Mouse (Mus musculus) adrenal gland, adult 18-20 months (tissue): ENCODE results near the gene Tmem161b. TPM values are rescaled to one million over a fixed set of nuclear protein-coding genes. Genes with fewer than 3 reads are reported as not detected.

ENCODE experiments used
- DNase-seq, 2 experiments: peaks; one replicate each; pipeline ENCODE4 v3.0.0; 2021 to 2022; ENCODE audit warnings: low spot score in 2 of 2
- microRNA-seq, 2 experiments: library from miRNA; unstranded; fragments of <30 nt; microRNA quantifications; one replicate each; pipeline ENCODE4 v1.2.0; 2021; ENCODE audit warnings: borderline number of aligned reads in 2 of 2
- total RNA-seq, 2 experiments: library from RNA; stranded (reverse); gene quantifications; 1 replicate in 1 of 2; 2 replicates in 1 of 2; pipeline ENCODE4 v1.2.3; 2021

The Tmem161b gene
- total RNA-seq, 2 experiments from 2014 or later, result 13.7 to 16.3 TPM

DNA sequence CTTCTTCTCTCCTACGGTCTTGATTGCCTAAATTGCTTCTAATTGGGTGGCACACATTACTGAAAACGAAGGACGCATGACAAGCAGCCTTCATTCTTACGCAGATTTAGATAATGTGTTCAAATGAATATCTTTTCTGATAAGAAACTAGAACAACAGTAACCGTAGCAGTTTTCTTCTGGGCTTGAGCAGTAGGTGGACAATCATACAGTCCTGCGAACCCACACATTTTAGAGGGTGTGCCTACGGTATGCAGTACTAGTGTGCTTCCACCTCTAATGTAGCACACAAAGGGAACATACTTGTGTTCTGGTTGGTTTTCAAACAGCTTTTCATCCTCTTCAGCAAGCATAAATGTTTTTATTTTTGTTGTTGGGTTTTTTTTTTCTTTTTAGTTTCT is 122.6 kb downstream of the Tmem161b start:
- no peak for DNase-seq

DNA sequence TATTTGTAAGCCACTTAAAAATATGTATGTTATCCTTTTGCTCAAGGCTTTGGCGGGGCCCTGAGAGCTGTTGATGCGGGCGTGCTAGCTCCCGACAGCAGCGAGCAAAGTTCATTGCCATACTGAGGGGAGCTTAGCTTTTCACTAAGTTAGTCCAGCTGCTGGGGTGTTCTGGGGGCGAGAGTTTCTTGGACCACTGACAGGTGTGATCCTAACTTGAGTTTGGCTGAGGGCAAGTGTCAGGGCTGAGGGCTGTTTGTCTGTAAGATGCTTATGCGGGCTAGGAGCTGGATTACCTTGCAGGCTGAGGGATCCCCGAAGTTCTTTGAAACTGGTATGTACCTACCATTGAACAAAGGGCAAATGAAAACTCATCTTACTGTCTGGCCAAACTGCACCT is 123.0 kb downstream of the Tmem161b start:
- no peak for DNase-seq

Small RNA genes lying within 50 kb of the gene (microRNA-seq; reads per million reads assigned to microRNA genes)
- gene Gm24331, result 0 reads per million in 2 experiments
